Mouse (Mus musculus) heart, embryonic 14.5 days (tissue): ENCODE measurements at regions not wholly inside any gene's neighbourhood (a gene's known extent, or its start where the extent isn't known, plus 50 kb on each side); places are given as distances from the start of the nearest gene placed in this dataset.
"Not testable (repeated sequence)": the region's sequence is repeated elsewhere in the genome, so short reads cannot be mapped to it uniquely, and the experiment has no call there.

Experiments
- ATAC-seq: fragments of 200-750 bp; cut with Nextera tagmentation; 2 replicates; pipeline ENCODE4 v1.8.0; 2017; ENCODE audit warnings: low read depth, moderate TSS enrichment; ENCODE audit not compliant: insufficient number of reproducible peaks, insufficient read depth, low FRiP score
- H3K27ac ChIP-seq, 2 experiments: fragments of 200-500 bp in 1 of 2; fragments of 300-500 bp in 1 of 2; sonication (generic) in 1 of 2; replicated peaks in 1 of 2; 2 replicates each; pipeline ENCODE4 v1.5.1; 2012 to 2014; ENCODE audit warnings: low read depth in 2 of 2, low read length in 2 of 2, control low read depth in 1 of 2, mild to moderate bottlenecking in 1 of 2, mixed read lengths in 1 of 2; ENCODE audit not compliant: control insufficient read depth in 1 of 2, insufficient read depth in 1 of 2
- H3K27me3 ChIP-seq: fragments of 300-500 bp; sonication (generic); 2 replicates; pipeline ENCODE4 v1.6.1; 2014; ENCODE audit warnings: mild to moderate bottlenecking, low read length, control low read depth; ENCODE audit not compliant: control insufficient read depth, insufficient read depth
- H3K36me3 ChIP-seq: fragments of 300-500 bp; sonication (generic); 2 replicates; pipeline ENCODE4 v1.6.1; 2014; ENCODE audit warnings: mild to moderate bottlenecking, control low read depth, low read length, mixed read lengths; ENCODE audit not compliant: control insufficient read depth, insufficient read depth
- H3K4me1 ChIP-seq, 2 experiments: fragments of 200-500 bp in 1 of 2; fragments of 300-500 bp in 1 of 2; sonication (generic) in 1 of 2; 2 replicates each; pipeline ENCODE4 v1.6.1; 2012 to 2014; ENCODE audit warnings: low read length in 2 of 2, control low read depth in 1 of 2, mixed read lengths in 1 of 2; ENCODE audit not compliant: control insufficient read depth in 2 of 2, insufficient read depth in 2 of 2
- H3K4me2 ChIP-seq: fragments of 300-500 bp; sonication (generic); 2 replicates; pipeline ENCODE4 v1.6.1; 2014; ENCODE audit warnings: mild to moderate bottlenecking, low read length
- H3K4me3 ChIP-seq, 2 experiments: fragments of 200-500 bp in 1 of 2; fragments of 300-500 bp in 1 of 2; sonication (generic) in 1 of 2; 2 replicates each; pipeline ENCODE4 v1.5.1; 2012 to 2014; ENCODE audit warnings: low read length in 2 of 2, mild to moderate bottlenecking in 2 of 2, control low read depth in 1 of 2, low read depth in 1 of 2, moderate library complexity in 1 of 2; ENCODE audit not compliant: control insufficient read depth in 1 of 2, insufficient read depth in 1 of 2
- H3K9ac ChIP-seq: fragments of 300-500 bp; sonication (generic); 2 replicates; pipeline ENCODE4 v1.6.1; 2014; ENCODE audit warnings: mild to moderate bottlenecking, low read length
- H3K9me3 ChIP-seq: fragments of 300-500 bp; sonication (generic); 2 replicates; pipeline ENCODE4 v1.6.1; 2016; ENCODE audit warnings: low read length, control low read depth; ENCODE audit not compliant: control insufficient read depth
- WGBS: fragments of 180-500 bp; shearing (Covaris S2); extraction: QIAGEN DNeasy Blood & Tissue Kit; methylation state at CpG from one replicate; pipeline ENCODE4 v1.1.7; 2014; 5-methylcytosine and 5-hydroxymethylcytosine counted together

DNA sequence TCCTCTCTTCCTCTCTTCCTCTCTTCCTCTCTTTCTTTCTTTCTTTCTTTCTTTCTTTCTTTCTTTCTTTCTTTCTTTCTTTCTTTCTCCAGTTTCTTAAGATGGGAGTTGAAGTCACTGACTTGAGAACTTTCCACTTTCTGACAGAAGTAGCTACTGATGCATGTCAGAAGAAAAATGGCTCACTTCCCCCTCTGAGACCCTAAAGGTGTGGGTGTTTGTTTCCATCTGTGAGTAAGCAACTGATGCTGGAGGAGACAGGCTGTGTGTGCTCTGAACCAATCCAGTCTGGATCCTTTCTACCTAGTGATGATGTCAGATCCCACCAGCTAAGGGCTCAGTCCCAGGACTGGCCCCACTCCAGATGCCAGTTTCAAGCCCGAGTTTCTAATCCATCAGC lies 72.5 kb upstream of the Slc1a3 start:
- Histone ChIP-seq H3K27ac (no peak overlapping the region), H3K4me3 (no peak overlapping the region), H3K36me3 (no peaks in the 10 kb centered on the region), H3K4me2 (no peak overlapping the region), H3K9ac (no peak overlapping the region), H3K9me3 (no peaks in the 10 kb centered on the region), H3K27me3 (no peaks in the 10 kb centered on the region), H3K4me1 (no peaks in the 10 kb centered on the region)
- WGBS = 47% methylated on average over 1 of the region's 1 CpGs
- no peak for ATAC-seq

DNA sequence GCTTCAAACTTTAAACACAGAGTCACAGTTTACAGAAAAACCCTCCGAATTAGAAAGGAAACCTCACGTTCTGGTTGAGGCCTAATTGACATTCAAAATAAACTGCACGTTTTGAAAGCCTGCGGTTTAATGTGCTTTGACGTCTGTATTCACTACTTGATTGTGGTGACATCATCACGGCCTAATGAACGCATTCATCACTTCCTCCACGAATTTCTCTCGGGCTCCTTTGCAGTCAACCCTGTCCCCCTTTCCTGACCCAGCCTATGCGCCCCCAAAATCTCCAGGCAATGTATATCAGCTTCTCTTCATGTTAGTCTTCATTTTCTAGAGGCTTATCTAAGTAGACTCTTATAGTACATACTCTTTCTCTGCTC lies 71.6 kb upstream of the Slc1a3 start:
- H3K9ac ChIP-seq = no peak overlapping the region
- WGBS = 86% methylated on average over 10 of the region's 10 CpGs
- H3K27ac ChIP-seq = no peak overlapping the region
- no peak overlapping the region for H3K4me3 ChIP-seq
- no peaks in the 10 kb centered on the region for H3K27me3 ChIP-seq
- H3K36me3 ChIP-seq = no peaks in the 10 kb centered on the region
- H3K9me3 ChIP-seq = no peaks in the 10 kb centered on the region
- no peak for ATAC-seq
- no peaks in the 10 kb centered on the region for H3K4me1 ChIP-seq
- H3K4me2 ChIP-seq = no peak overlapping the region

- no peaks in the 10 kb centered on the region for H3K36me3 ChIP-seq
- no peak overlapping the region for H3K4me2 ChIP-seq
- no peak for ATAC-seq
- WGBS = 91% methylated on average over 28 of the region's 28 CpGs
- H3K4me3 ChIP-seq = no peak overlapping the region
- H3K27ac ChIP-seq = no peak overlapping the region
- H3K27me3 ChIP-seq = no peaks in the 10 kb centered on the region
- H3K9me3 ChIP-seq = no peaks in the 10 kb centered on the region
- H3K9ac ChIP-seq = no peak overlapping the region
- H3K4me1 ChIP-seq = no peaks in the 10 kb centered on the region
Measured at GRCm38 (mm10) chr15:8781159-8782130, 70.9 kb upstream of the Slc1a3 start.

DNA sequence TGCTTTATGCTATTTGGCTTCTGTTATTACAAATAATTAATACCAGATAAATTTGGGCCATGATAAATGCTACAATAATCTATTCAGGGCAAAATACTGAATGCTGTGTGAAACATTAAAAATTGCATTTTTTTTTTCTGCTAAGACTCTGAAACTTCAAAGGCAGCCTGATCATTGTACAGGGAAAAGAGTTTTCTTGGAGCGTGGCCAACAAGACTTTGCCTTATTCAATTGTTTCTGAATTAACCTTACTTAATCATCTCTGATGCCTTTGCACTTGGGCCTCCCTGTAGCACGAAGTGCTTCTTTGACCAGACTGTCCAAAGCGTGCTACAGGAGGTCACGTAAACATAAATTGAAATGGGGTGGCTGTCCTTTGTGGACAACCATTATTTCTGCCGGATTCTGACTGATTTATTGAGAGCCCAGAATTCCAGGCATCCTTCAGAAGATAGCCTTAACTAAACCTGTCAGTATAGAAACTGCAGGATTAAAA lies 69.9 kb upstream of the Slc1a3 start:
- no peak overlapping the region for H3K4me2 ChIP-seq
- no peaks in the 10 kb centered on the region for H3K27me3 ChIP-seq
- no peaks in the 10 kb centered on the region for H3K9me3 ChIP-seq
- H3K9ac ChIP-seq = no peak overlapping the region
- 74% methylated on average over 5 of the region's 5 CpGs for WGBS
- H3K27ac ChIP-seq = no peak overlapping the region
- no peaks in the 10 kb centered on the region for H3K4me1 ChIP-seq
- H3K4me3 ChIP-seq = no peak overlapping the region
- H3K36me3 ChIP-seq = no peaks in the 10 kb centered on the region
- no peak for ATAC-seq

DNA sequence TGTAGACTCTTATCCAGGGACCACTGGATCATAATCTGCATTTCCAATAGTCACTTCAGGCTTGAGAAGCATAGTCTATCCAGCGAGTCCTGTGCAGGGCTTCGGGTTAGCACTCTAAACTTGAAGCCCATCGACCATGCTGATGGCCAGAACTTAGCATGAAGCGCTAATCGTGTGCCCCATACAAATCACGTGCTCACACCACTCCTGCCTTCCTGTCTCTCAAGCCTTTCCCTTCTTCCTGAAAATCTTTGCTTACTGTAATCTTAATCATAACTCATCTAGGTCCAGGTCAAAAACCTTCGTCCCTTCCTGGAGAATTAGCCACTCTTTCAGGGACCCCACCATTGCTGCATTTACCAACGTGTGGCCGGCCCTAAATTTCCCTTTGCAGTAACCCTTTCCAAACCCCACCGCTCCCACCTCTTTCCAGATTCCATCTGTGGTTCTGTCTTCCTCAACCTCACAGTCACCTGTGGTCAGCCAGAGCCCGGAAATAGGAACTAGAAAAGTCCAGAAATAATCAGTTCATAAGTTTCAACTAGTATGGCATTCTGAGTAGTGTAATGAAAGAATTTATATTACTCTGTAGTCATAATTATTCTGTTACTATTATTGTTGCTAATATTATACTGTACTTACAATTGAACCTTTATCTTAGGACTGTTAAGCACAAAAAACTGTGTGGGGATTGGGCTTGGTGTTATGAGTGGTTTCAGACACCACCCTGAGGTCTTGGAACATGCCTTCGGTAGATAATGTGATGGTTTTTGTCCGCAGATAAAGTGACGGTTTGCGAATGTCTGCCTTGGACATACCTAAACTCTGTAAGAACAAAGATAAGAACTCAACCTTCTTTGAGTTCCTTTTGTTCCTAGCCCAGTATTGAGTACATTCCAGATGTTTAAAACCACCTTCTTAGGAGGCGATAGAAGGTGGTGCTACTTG lies 57.3 kb upstream of the Slc1a3 start:
- Histone ChIP-seq H3K9ac (no peak overlapping the region), H3K27me3 (no peaks in the 10 kb centered on the region), H3K4me2 (no peak overlapping the region), H3K4me3 (no peak overlapping the region), H3K9me3 (no peaks in the 10 kb centered on the region), H3K4me1 (no peaks in the 10 kb centered on the region), H3K27ac (no peak overlapping the region), H3K36me3 (no peaks in the 10 kb centered on the region)
- 81% methylated on average over 16 of the region's 16 CpGs for WGBS
- no peak for ATAC-seq

GRCm38 (mm10) chr15:8766208-8766607 lies 55.6 kb upstream of the Slc1a3 start:
- not testable (repeated sequence) for H3K9me3 ChIP-seq, H3K4me2 ChIP-seq, H3K4me3 ChIP-seq, H3K27ac ChIP-seq, ATAC-seq, H3K36me3 ChIP-seq, H3K27me3 ChIP-seq, H3K9ac ChIP-seq
- peaks cover 6 to 14% of the 10 kb centered on the region in 2 experiments for H3K4me1 ChIP-seq

GRCm38 (mm10) chr15:8761741-8762271 lies 51.2 kb upstream of the Slc1a3 start:
- no peaks in the 10 kb centered on the region for H3K36me3 ChIP-seq
- H3K9ac ChIP-seq = no peak overlapping the region
- no peak overlapping the region for H3K4me3 ChIP-seq
- no peaks in the 10 kb centered on the region for H3K27me3 ChIP-seq
- H3K4me1 ChIP-seq = peaks cover 6 to 14% of the 10 kb centered on the region in 2 experiments
- ATAC-seq = peak; percentile 73; the same call in 1 of the 2 replicates
- 3% methylated on average over 9 of the region's 9 CpGs for WGBS
- H3K27ac ChIP-seq = peak overlapping the region; percentile 66 to 70; a peak in 3 of 4 replicates
- H3K9me3 ChIP-seq = no peaks in the 10 kb centered on the region
- H3K4me2 ChIP-seq = peak overlapping the region; percentile 50
